Mouse (Mus musculus) myocyte (in vitro differentiated cells): Measurements from ENCODE around the gene Pygm. TPM values are rescaled to one million over a fixed set of nuclear protein-coding genes. Genes with fewer than 3 reads are reported as not detected.

Experiments
- H3K27me3 ChIP-seq: one replicate; pipeline ENCODE4 v1.6.1; 2011; ENCODE audit not compliant: control insufficient read depth, insufficient read depth, insufficient read length
- H3K36me3 ChIP-seq: one replicate; pipeline ENCODE4 v1.6.1; 2011; ENCODE audit not compliant: control insufficient read depth, insufficient read depth
- H3K4me2 ChIP-seq: one replicate; pipeline ENCODE4 v1.6.1; 2011; ENCODE audit warnings: low read depth, control low read depth
- H3K4me3 ChIP-seq: one replicate; pipeline ENCODE4 v1.5.1; 2011; ENCODE audit warnings: mild to moderate bottlenecking, control low read depth, moderate library complexity
- H3K79me2 ChIP-seq: one replicate; pipeline ENCODE4 v1.6.1; 2011; ENCODE audit not compliant: control insufficient read depth, insufficient read depth
- H3ac ChIP-seq: one replicate; pipeline ENCODE4 v1.6.1; 2011; ENCODE audit not compliant: control insufficient read depth, insufficient read length
- CEBPB ChIP-seq: IDR thresholded peaks from 2 replicates; pipeline ENCODE4 v1.6.1; 2011; ENCODE audit warnings: mild to moderate bottlenecking, moderate library complexity; ENCODE audit not compliant: poor library complexity, insufficient read depth, severe bottlenecking
- E2F4 ChIP-seq: IDR thresholded peaks from one replicate; pipeline ENCODE4 v1.6.1; 2011; ENCODE audit warnings: mild to moderate bottlenecking, control low read depth, moderate library complexity; ENCODE audit not compliant: insufficient read depth
- MAX ChIP-seq: IDR thresholded peaks from one replicate; pipeline ENCODE4 v1.6.1; 2011; ENCODE audit warnings: low read depth, mild to moderate bottlenecking, control low read depth
- MYOD1 ChIP-seq, 3 experiments: IDR thresholded peaks; one replicate each; pipeline ENCODE4 v1.6.1; 2011; ENCODE audit warnings: control low read depth in 2 of 3, low read depth in 2 of 3, mild to moderate bottlenecking in 2 of 3, moderate library complexity in 1 of 3; ENCODE audit not compliant: insufficient read length in 2 of 3, control insufficient read depth in 1 of 3
- MYOG ChIP-seq, 3 experiments: IDR thresholded peaks; one replicate each; pipeline ENCODE4 v1.6.1; 2011; ENCODE audit warnings: control low read depth in 2 of 3, low read depth in 2 of 3, mild to moderate bottlenecking in 2 of 3; ENCODE audit not compliant: insufficient read length in 2 of 3, control insufficient read depth in 1 of 3, insufficient read depth in 1 of 3
- POLR2A ChIP-seq: IDR thresholded peaks from one replicate; pipeline ENCODE4 v1.6.1; 2011; ENCODE audit warnings: low read depth, mild to moderate bottlenecking, control low read depth, moderate library complexity; ENCODE audit not compliant: insufficient read length
- POLR2AphosphoS2 ChIP-seq: IDR thresholded peaks from one replicate; pipeline ENCODE4 v1.6.1; 2011; ENCODE audit warnings: low read depth, control low read depth; ENCODE audit not compliant: insufficient read length
- REST ChIP-seq: IDR thresholded peaks from one replicate; pipeline ENCODE4 v1.6.1; 2011; ENCODE audit warnings: mild to moderate bottlenecking, control low read depth, moderate library complexity; ENCODE audit not compliant: insufficient read depth, insufficient read length
- SRF ChIP-seq: IDR thresholded peaks from one replicate; pipeline ENCODE4 v1.6.1; 2011; ENCODE audit warnings: low read depth; ENCODE audit not compliant: control insufficient read depth, insufficient read length
- TCF12 ChIP-seq: IDR thresholded peaks from one replicate; pipeline ENCODE4 v1.6.1; 2011; ENCODE audit warnings: mild to moderate bottlenecking, control low read depth; ENCODE audit not compliant: poor library complexity, insufficient read depth, severe bottlenecking
- TCF3 ChIP-seq: IDR thresholded peaks from one replicate; pipeline ENCODE4 v1.6.1; 2011; ENCODE audit warnings: low read depth, control low read depth; ENCODE audit not compliant: insufficient read length
- USF1 ChIP-seq: IDR thresholded peaks from one replicate; pipeline ENCODE4 v1.6.1; 2011; ENCODE audit warnings: low read depth, mild to moderate bottlenecking, control low read depth, moderate library complexity
- polyA plus RNA-seq: library from polyadenylated mRNA; unstranded; fragments of >200 nt; fragmentation: generic; extraction: Trizol; gene quantifications from one replicate; pipeline ENCODE4 v1.2.1, GENCODE M21; 2012; ENCODE audit warnings: missing spikeins

The Pygm gene
- polyA plus RNA-seq, 1 experiment: 232 TPM

GRCm38 (mm10) chr19:6338716-6339115 is 45.5 kb upstream of the Pygm start:
- Histone ChIP-seq H3K4me2 (no peak overlapping the region), H3K79me2 (peaks cover 16% of the 10 kb centered on the region), H3K36me3 (peaks cover 22% of the 10 kb centered on the region), H3ac (no peak overlapping the region), H3K4me3 (no peak overlapping the region), H3K27me3 (no peaks in the 10 kb centered on the region)
- TF ChIP-seq REST: no peak
- TF ChIP-seq MYOG (IDR thresholded peaks at IDR 0.05; ENCODE audit: control insufficient read depth in 1 of 3, insufficient read depth in 1 of 3, insufficient read length in 2 of 3, low read depth in 2 of 3): no peak
- no peak for TF ChIP-seq USF1
- TF ChIP-seq POLR2A: no peak
- no peak for TF ChIP-seq MYOD1 (IDR thresholded peaks at IDR 0.05; ENCODE audit: control insufficient read depth in 1 of 3, insufficient read length in 2 of 3, low read depth in 2 of 3)
- no peak for TF ChIP-seq MAX
- TF ChIP-seq TCF12: no peak
- TF ChIP-seq SRF: no peak
- no peak for TF ChIP-seq TCF3
- TF ChIP-seq CEBPB: no peak
- TF ChIP-seq POLR2AphosphoS2: no peak
- no peak for TF ChIP-seq E2F4

GRCm38 (mm10) chr19:6339191-6339590 is 45.0 kb upstream of the Pygm start:
- Histone ChIP-seq H3K36me3 (peaks cover 22% of the 10 kb centered on the region), H3K79me2 (peaks cover 16% of the 10 kb centered on the region), H3K4me3 (no peak overlapping the region), H3ac (no peak overlapping the region), H3K4me2 (no peak overlapping the region), H3K27me3 (no peaks in the 10 kb centered on the region)
- TF ChIP-seq POLR2AphosphoS2 (no peak), POLR2A (no peak), TCF3 (no peak), CEBPB (no peak)

GRCm38 (mm10) chr19:6339890-6340504 is 44.2 kb upstream of the Pygm start:
- Histone ChIP-seq H3K4me2 (no peak overlapping the region), H3K4me3 (no peak overlapping the region)

GRCm38 (mm10) chr19:6340524-6341452 is 43.4 kb upstream of the Pygm start, which contains the start of gene Map4k2:
Gene Map4k2 (plus strand): TSS chr19:6341135.
- H3K4me2 ChIP-seq: peak within 1 kb of the TSS; percentile 74
- peak within 1 kb of the TSS; percentile 19 for H3ac ChIP-seq
- peaks cover 22% of the 10 kb centered on the region for H3K36me3 ChIP-seq
- peak; percentile 81 for TF ChIP-seq POLR2AphosphoS2
- peak in 1 of 3 experiments; percentile 3 for TF ChIP-seq MYOD1 (IDR thresholded peaks at IDR 0.05; ENCODE audit: control insufficient read depth in 1 of 3, insufficient read length in 2 of 3, low read depth in 2 of 3)
- TF ChIP-seq SRF: no peak
- TF ChIP-seq POLR2A: peak; percentile 56
- peak within 1 kb of the TSS; percentile 22 for H3K4me3 ChIP-seq
- peaks cover 12% of the 10 kb centered on the region for H3K79me2 ChIP-seq
- H3K27me3 ChIP-seq: no peaks in the 10 kb centered on the region

More at GRCm38 (mm10) chr19:6339890-6340504, 44.2 kb upstream of the Pygm start:
- peaks cover 16% of the 10 kb centered on the region for H3K79me2 ChIP-seq
- no peak for TF ChIP-seq E2F4
- no peak for TF ChIP-seq MYOD1 (IDR thresholded peaks at IDR 0.05; ENCODE audit: control insufficient read depth in 1 of 3, insufficient read length in 2 of 3, low read depth in 2 of 3)
- TF ChIP-seq USF1: no peak
- no peak for TF ChIP-seq MAX
- no peak overlapping the region for H3ac ChIP-seq
- H3K27me3 ChIP-seq: no peaks in the 10 kb centered on the region
- H3K36me3 ChIP-seq: peaks cover 22% of the 10 kb centered on the region

- H3K36me3 ChIP-seq: peaks cover 22% of the 10 kb centered on the region
- peak overlapping the region; percentile 22 for H3K4me3 ChIP-seq
- H3K4me2 ChIP-seq: peak overlapping the region; percentile 74
- H3K27me3 ChIP-seq: no peaks in the 10 kb centered on the region
- peaks cover 5% of the 10 kb centered on the region for H3K79me2 ChIP-seq
- TF ChIP-seq REST (no peak), E2F4 (no peak), MYOD1 (IDR thresholded peaks at IDR 0.05; ENCODE audit: control insufficient read depth in 1 of 3, insufficient read length in 2 of 3, low read depth in 2 of 3) (no peak), MAX (no peak), SRF (no peak), CEBPB (no peak), USF1 (no peak), TCF3 (no peak), TCF12 (no peak), POLR2AphosphoS2 (no peak), MYOG (IDR thresholded peaks at IDR 0.05; ENCODE audit: control insufficient read depth in 1 of 3, insufficient read depth in 1 of 3, insufficient read length in 2 of 3, low read depth in 2 of 3) (no peak), POLR2A (no peak)
- H3ac ChIP-seq: peak overlapping the region; percentile 19
Observed at GRCm38 (mm10) chr19:6341453-6342077, 42.6 kb upstream of the Pygm start.
